Comparison of ENCODE assay signal across 8 mouse cellular contexts in the genomic region with DNA sequence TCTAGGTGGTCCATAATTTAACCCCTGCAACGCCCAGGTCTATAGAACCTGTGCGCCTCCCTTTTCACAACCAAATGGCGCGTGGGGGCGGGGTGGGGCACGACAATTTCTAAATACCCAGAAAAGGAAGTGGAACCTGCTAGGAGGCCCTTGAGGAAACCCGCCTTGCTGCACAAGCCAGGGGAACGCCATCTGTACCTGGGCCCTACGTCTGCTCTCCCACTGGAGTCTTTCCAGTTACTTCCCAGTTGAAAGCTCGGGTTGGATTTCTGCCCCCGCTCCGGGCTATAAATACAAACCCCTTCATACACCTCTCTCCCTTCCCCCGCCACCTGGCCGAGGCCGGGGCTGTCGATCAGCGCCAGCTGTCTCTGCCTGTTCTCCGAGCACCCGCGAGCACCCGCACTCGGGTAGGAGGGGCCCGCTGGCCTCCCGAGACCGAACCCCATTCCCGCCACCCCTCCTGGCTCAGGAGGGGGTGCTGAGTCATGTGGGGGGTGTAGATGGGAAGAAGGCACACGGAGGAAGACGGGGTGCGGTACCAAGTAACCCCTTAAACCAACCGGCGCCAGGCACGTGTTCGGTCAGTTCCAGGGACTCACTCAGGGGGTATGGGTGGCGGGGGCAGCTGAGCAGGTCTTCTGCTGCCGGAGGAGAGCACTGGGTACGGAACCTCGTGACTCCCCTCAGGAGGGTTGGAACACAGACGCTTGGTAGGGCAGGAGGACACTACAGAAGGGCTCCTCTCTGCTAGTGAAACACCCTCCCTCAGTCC. TPM values are rescaled to one million over a fixed set of nuclear protein-coding genes. Genes with fewer than 3 reads are reported as not detected.
A peak's percentile ranks its signal among the peaks of the same experiment; 100 is the strongest.
DNase-seq lines count a peak whose midpoint lies in the region; ATAC-seq and TF ChIP-seq lines count a peak whose summit lies in the region.

No protein-coding gene starts in this region.

- peak overlapping the region; percentile 96 for H3K4me2 ChIP-seq in limb, embryonic 12.5 days
- H3K4me2 ChIP-seq in midbrain, embryonic 12.5 days (replicated peaks), result peak overlapping the region; percentile 86

- H3K27me3 ChIP-seq in limb, embryonic 12.5 days, result peaks cover 75% of the 10 kb centered on the region
- peaks cover 77% of the 10 kb centered on the region for H3K27me3 ChIP-seq in midbrain, embryonic 12.5 days

- peak; percentile 63; the same call in 1 of the 2 replicates for ATAC-seq in limb, embryonic 12.5 days (ENCODE audit: insufficient number of reproducible peaks, insufficient read depth, low FRiP score, low TSS enrichment, low read depth)
- peak; percentile 68; the same call in 1 of the 2 replicates for ATAC-seq in midbrain, embryonic 12.5 days (ENCODE audit: low FRiP score, low read depth)

- H3K9me3 ChIP-seq in limb, embryonic 12.5 days, result no peaks in the 10 kb centered on the region
- H3K9me3 ChIP-seq in midbrain, embryonic 12.5 days, result no peaks in the 10 kb centered on the region

- peaks cover 25% of the 10 kb centered on the region for H3K36me3 ChIP-seq in limb, embryonic 12.5 days
- H3K36me3 ChIP-seq in midbrain, embryonic 12.5 days, result peaks cover 26% of the 10 kb centered on the region

- H3K4me1 ChIP-seq in cortical plate, adult 2 months (ENCODE audit: control insufficient read depth, insufficient read depth, low read length), result peaks cover 5% of the 10 kb centered on the region
- H3K4me1 ChIP-seq in limb, embryonic 12.5 days (replicated peaks), result peaks cover 19% of the 10 kb centered on the region
- H3K4me1 ChIP-seq in midbrain, embryonic 12.5 days, result peaks cover 20% of the 10 kb centered on the region

- peak; percentile 61 to 74 for DNase-seq in left cerebral cortex, adult 18-20 months (ENCODE audit: low spot score in 2 of 2)
- DNase-seq in left cerebral cortex, adult 11 months (ENCODE audit: low spot score), result no peak
- peak; percentile 84 to 85 for DNase-seq in heart, adult 18-20 months
- peak; percentile 48 for DNase-seq in kidney, adult 11 months
- DNase-seq in spleen, postnatal 36 days (ENCODE audit: low spot score in 2 of 2), result peak; percentile 76 to 78

- TF ChIP-seq CTCF in cortical plate, adult 2 months (IDR thresholded peaks at IDR 0.05; ENCODE audit: extremely low read depth, insufficient read depth, low read length), result no peak

- H3K4me3 ChIP-seq in cortical plate, adult 2 months (ENCODE audit: insufficient read depth, low read length), result peak overlapping the region; percentile 74
- H3K4me3 ChIP-seq in limb, embryonic 12.5 days (replicated peaks), result peak overlapping the region; percentile 53
- H3K4me3 ChIP-seq in midbrain, embryonic 12.5 days, result peak overlapping the region; percentile 52

- 2% methylated on average over 38 of the region's 38 CpGs for WGBS in limb, embryonic 12.5 days
- 3% methylated on average over 38 of the region's 38 CpGs for WGBS in midbrain, embryonic 12.5 days

- no peak; the same call in 1 of the 2 replicates for TF ChIP-seq POLR2A in cortical plate, adult 2 months (IDR thresholded peaks at IDR 0.05; ENCODE audit: extremely low read depth, insufficient read depth, low read length)

- H3K9ac ChIP-seq in limb, embryonic 12.5 days (replicated peaks), result 0 out of 2 replicates have a peak overlapping the region, but pooled peaks have one; percentile 42
- H3K9ac ChIP-seq in midbrain, embryonic 12.5 days (replicated peaks), result peak overlapping the region; percentile 50; the same call in 1 of the 2 replicates

- peak overlapping the region; percentile 86 for H3K27ac ChIP-seq in cortical plate, adult 2 months (ENCODE audit: insufficient read depth, low read length)
- H3K27ac ChIP-seq in limb, embryonic 12.5 days, result no peak overlapping the region
- no peak overlapping the region for H3K27ac ChIP-seq in midbrain, embryonic 12.5 days (replicated peaks)

RNA-seq across cellular contexts. Expression of a gene that starts 1.3 kb away (rescaled TPM):
- total RNA-seq in left cerebral cortex, adult 18-20 months (2021), result 100 to 1,000 TPM; 630 to 703 TPM
- 345 and 362 TPM in 2 replicates for polyA plus RNA-seq in cortical plate, adult 2 months (2012; rRNA removed)
- total RNA-seq in heart, adult 18-20 months (2021), result 1,000 to 10,000 TPM in 1 of 2 experiments, 100 to 1,000 TPM in 1; 973 to 1,125 TPM
- 14.5 and 15.8 TPM in 2 replicates for polyA plus RNA-seq in limb, embryonic 12.5 days (2016; fragmentation: Nextera tagmentation; extraction: Ambion mirVana)
- 5.9 and 7.6 TPM in 2 replicates for polyA plus RNA-seq in midbrain, embryonic 12.5 days (2016; fragmentation: Nextera tagmentation; extraction: Ambion mirVana)

RNA-seq across cellular contexts. Expression of a gene that starts 7.8 kb away (rescaled TPM):
- total RNA-seq in left cerebral cortex, adult 18-20 months (2021), result 10 to 100 TPM; 86.2 to 89.3 TPM
- 159 and 172 TPM in 2 replicates for polyA plus RNA-seq in cortical plate, adult 2 months (2012; rRNA removed)
- 10 to 100 TPM; 35.8 to 36.5 TPM for total RNA-seq in heart, adult 18-20 months (2021)
- polyA plus RNA-seq in limb, embryonic 12.5 days (2016; fragmentation: Nextera tagmentation; extraction: Ambion mirVana), result 131 and 134 TPM in 2 replicates
- 124 and 135 TPM in 2 replicates for polyA plus RNA-seq in midbrain, embryonic 12.5 days (2016; fragmentation: Nextera tagmentation; extraction: Ambion mirVana)

RNA-seq across cellular contexts. Expression of a gene that starts 7.8 kb away (rescaled TPM):
- total RNA-seq in left cerebral cortex, adult 18-20 months (2021), result 10 to 100 TPM; 10.8 to 12.2 TPM
- 20.4 and 21.2 TPM in 2 replicates for polyA plus RNA-seq in cortical plate, adult 2 months (2012; rRNA removed)
- total RNA-seq in heart, adult 18-20 months (2021), result 1 to 10 TPM; 2.0 to 2.5 TPM
- polyA plus RNA-seq in limb, embryonic 12.5 days (2016; fragmentation: Nextera tagmentation; extraction: Ambion mirVana), result 19.3 and 20.6 TPM in 2 replicates
- 23.2 and 25.7 TPM in 2 replicates for polyA plus RNA-seq in midbrain, embryonic 12.5 days (2016; fragmentation: Nextera tagmentation; extraction: Ambion mirVana)

RNA-seq across cellular contexts. Expression of a gene that starts 13.5 kb away (rescaled TPM):
- not detected for total RNA-seq in left cerebral cortex, adult 18-20 months (2021)
- polyA plus RNA-seq in cortical plate, adult 2 months (2012; rRNA removed), result not detected in 2 replicates
- not detected for total RNA-seq in heart, adult 18-20 months (2021)
- polyA plus RNA-seq in limb, embryonic 12.5 days (2016; fragmentation: Nextera tagmentation; extraction: Ambion mirVana), result not detected in 2 replicates
- polyA plus RNA-seq in midbrain, embryonic 12.5 days (2016; fragmentation: Nextera tagmentation; extraction: Ambion mirVana), result not detected in 2 replicates

RNA-seq across cellular contexts. Expression of a gene that starts 17.8 kb away (rescaled TPM):
- 100 to 1,000 TPM; 107 to 116 TPM for total RNA-seq in left cerebral cortex, adult 18-20 months (2021)
- polyA plus RNA-seq in cortical plate, adult 2 months (2012; rRNA removed), result 104 and 115 TPM in 2 replicates
- 100 to 1,000 TPM; 123 to 127 TPM for total RNA-seq in heart, adult 18-20 months (2021)
- polyA plus RNA-seq in limb, embryonic 12.5 days (2016; fragmentation: Nextera tagmentation; extraction: Ambion mirVana), result 40.7 and 42.8 TPM in 2 replicates
- 45.6 and 46.0 TPM in 2 replicates for polyA plus RNA-seq in midbrain, embryonic 12.5 days (2016; fragmentation: Nextera tagmentation; extraction: Ambion mirVana)

Comparison
In these comparisons a context has a peak if more than half of its experiments do, and no peak if none do; other contexts are left out.
1. RNA of a gene that starts 1.3 kb away (polyA plus RNA-seq): 345 to 362 TPM in cortical plate, adult 2 months; 14.5 to 15.8 TPM in limb, embryonic 12.5 days and 5.9 to 7.6 TPM in midbrain, embryonic 12.5 days; every median in the first group is over 10 times any median in the second.
2. Peak in every context shown above with its lines, with median percentiles within 50 percentile points of each other: H3K4me3 ChIP-seq.